Mouse (Mus musculus) midbrain, embryonic 14.5 days (tissue): ENCODE data around the gene Wwp2. TPM values are rescaled to one million over a fixed set of nuclear protein-coding genes. Genes with fewer than 3 reads are reported as not detected.

ENCODE experiments used
- ATAC-seq: fragments of 200-750 bp; cut with Nextera tagmentation; 2 replicates; pipeline ENCODE4 v1.8.0; 2017; ENCODE audit warnings: moderate number of reproducible peaks, moderate library complexity; ENCODE audit not compliant: low FRiP score, low TSS enrichment
- DNase-seq: peaks from one replicate; pipeline ENCODE4 v3.0.0-alpha.2; 2015
- H3K27ac ChIP-seq: fragments of 300-500 bp; sonication (generic); replicated peaks from 2 replicates; pipeline ENCODE4 v1.5.1; 2014; ENCODE audit warnings: mild to moderate bottlenecking, low read depth, low read length, moderate library complexity
- H3K27me3 ChIP-seq: fragments of 300-500 bp; sonication (generic); 2 replicates; pipeline ENCODE4 v1.6.1; 2014; ENCODE audit warnings: low read length, control low read depth, mixed read lengths; ENCODE audit not compliant: control insufficient read depth, insufficient read depth
- H3K36me3 ChIP-seq: fragments of 300-500 bp; sonication (generic); 2 replicates; pipeline ENCODE4 v1.6.1; 2014; ENCODE audit warnings: low read length, control low read depth; ENCODE audit not compliant: control insufficient read depth, insufficient read depth
- H3K4me1 ChIP-seq: fragments of 300-500 bp; sonication (generic); 2 replicates; pipeline ENCODE4 v1.6.1; 2014; ENCODE audit warnings: mild to moderate bottlenecking, antibody characterized with exemption, low read length, control low read depth; ENCODE audit not compliant: control insufficient read depth, insufficient read depth
- H3K4me2 ChIP-seq: fragments of 300-500 bp; sonication (generic); 2 replicates; pipeline ENCODE4 v1.6.1; 2014; ENCODE audit warnings: mild to moderate bottlenecking, low read length, moderate library complexity
- H3K4me3 ChIP-seq: fragments of 300-500 bp; sonication (generic); replicated peaks from 2 replicates; pipeline ENCODE4 v1.5.1; 2014; ENCODE audit warnings: low read depth, low read length
- H3K9ac ChIP-seq: fragments of 300-500 bp; sonication (generic); replicated peaks from 2 replicates; pipeline ENCODE4 v1.6.1; 2014; ENCODE audit warnings: mild to moderate bottlenecking, low read length, moderate library complexity
- H3K9me3 ChIP-seq: fragments of 300-500 bp; sonication (generic); 2 replicates; pipeline ENCODE4 v1.6.1; 2016; ENCODE audit warnings: low read length, control low read depth, mixed read lengths; ENCODE audit not compliant: control insufficient read depth
- WGBS: fragments of 180-500 bp; shearing (Covaris S2); extraction: QIAGEN DNeasy Blood & Tissue Kit; methylation state at CpG from one replicate; pipeline ENCODE4 v1.1.7; 2014; 5-methylcytosine and 5-hydroxymethylcytosine counted together
- polyA plus RNA-seq: library from polyadenylated mRNA; unstranded; fragments of >200 nt; fragmentation: Nextera tagmentation; extraction: Ambion mirVana; gene quantifications from 2 replicates; pipeline ENCODE4 v1.2.1, GENCODE M21; 2014

The Wwp2 gene
- polyA plus RNA-seq, 1 experiment from 2014 or later = 50.5 TPM

DNA sequence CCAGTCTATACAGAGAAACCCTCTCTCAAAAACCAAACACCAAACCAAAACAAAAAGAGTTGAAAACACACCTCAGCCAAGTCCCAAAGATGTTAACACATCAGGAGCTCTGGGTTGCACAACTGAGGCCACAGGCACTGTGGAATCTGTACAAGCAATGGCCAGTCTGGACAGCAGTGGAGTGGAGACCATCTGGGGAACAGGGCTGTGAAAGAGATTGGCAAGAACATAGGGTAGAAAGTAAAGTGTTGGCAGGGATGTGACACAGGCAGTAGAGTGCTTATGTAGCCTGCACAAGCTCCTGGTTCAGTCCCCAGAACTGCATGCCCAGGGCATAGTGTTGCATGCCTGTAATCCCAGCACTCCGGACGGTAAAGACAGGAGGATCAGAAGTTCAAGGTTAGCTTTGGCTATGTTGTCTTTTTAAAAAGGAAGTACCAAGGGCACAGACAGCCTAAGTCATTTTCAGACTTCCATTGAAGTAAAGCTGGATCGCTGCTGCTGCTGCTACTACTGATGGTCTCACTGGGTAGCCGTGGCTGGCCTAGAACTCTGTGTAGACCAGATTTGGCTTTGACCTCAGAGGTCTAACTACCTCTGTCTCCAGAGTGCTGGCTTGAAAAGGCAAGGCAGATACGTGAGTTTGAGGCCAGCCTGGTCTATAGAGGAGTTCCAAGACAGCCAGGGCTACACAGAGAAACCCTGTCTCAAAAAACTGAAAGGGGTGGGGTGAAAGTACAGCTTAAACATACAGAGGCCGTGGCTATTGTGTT is 79.0 kb downstream of the Wwp2 start:
- 93% methylated on average over 6 of the region's 6 CpGs for WGBS
- no peak for ATAC-seq
- Histone ChIP-seq H3K27me3 (no peaks in the 10 kb centered on the region), H3K4me2 (no peak overlapping the region), H3K27ac (no peak overlapping the region), H3K4me1 (no peaks in the 10 kb centered on the region), H3K9ac (no peak overlapping the region), H3K36me3 (peaks cover 13% of the 10 kb centered on the region), H3K9me3 (no peaks in the 10 kb centered on the region), H3K4me3 (no peak overlapping the region)
- no peak for DNase-seq

DNA sequence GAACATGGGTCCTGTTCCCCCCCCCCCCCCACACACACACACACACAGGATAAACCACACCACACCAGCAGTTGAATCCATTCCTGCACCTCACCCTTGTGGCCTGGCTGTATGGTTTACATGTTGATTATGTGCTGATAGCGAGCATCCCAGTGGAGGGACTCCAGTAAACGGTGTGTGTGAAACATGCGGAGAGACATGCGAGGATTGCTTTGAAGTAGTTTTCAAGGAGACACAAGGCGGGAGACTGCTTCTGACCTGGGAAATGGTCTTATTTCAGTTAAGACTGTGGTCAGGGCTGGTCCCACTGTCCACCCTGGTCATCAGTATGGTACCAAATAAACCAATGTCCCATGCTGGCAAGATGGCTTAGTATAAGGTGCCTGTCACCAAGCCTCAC is 82.6 kb downstream of the Wwp2 start:
- Histone ChIP-seq H3K4me3 (no peak overlapping the region), H3K9me3 (no peaks in the 10 kb centered on the region), H3K27me3 (no peaks in the 10 kb centered on the region), H3K4me2 (no peak overlapping the region), H3K9ac (no peak overlapping the region), H3K4me1 (no peaks in the 10 kb centered on the region), H3K27ac (no peak overlapping the region), H3K36me3 (peaks cover 13% of the 10 kb centered on the region)
- 90% methylated on average over 5 of the region's 5 CpGs for WGBS
- ATAC-seq = no peak
- no peak for DNase-seq

DNA sequence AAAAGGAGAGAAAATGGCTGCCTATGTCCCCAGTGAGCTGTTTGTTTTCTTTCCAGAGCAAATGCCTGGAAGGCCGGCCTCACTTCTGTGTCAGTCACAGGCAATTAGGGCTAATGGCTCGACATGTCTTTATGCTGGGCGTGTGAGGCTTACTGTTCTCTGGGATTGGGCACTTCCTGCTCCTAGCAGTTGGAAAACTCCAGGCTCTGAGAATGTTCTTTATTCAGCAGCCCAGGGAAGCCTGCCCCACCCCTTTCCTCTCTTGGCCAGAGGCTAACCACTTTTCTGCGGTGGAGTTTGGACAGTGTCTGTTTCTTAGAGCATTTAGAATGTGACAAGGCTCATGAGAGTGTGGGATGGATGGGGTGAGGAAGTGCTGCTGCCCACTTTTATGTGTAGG is 83.7 kb downstream of the Wwp2 start:
- Histone ChIP-seq H3K36me3 (peaks cover 13% of the 10 kb centered on the region), H3K27ac (no peak overlapping the region), H3K27me3 (no peaks in the 10 kb centered on the region), H3K9ac (no peak overlapping the region), H3K4me2 (no peak overlapping the region), H3K4me3 (no peak overlapping the region), H3K4me1 (no peaks in the 10 kb centered on the region), H3K9me3 (no peaks in the 10 kb centered on the region)
- 48% methylated on average over 4 of the region's 4 CpGs for WGBS
- ATAC-seq (no peak), DNase-seq (peak; percentile 52)

DNA sequence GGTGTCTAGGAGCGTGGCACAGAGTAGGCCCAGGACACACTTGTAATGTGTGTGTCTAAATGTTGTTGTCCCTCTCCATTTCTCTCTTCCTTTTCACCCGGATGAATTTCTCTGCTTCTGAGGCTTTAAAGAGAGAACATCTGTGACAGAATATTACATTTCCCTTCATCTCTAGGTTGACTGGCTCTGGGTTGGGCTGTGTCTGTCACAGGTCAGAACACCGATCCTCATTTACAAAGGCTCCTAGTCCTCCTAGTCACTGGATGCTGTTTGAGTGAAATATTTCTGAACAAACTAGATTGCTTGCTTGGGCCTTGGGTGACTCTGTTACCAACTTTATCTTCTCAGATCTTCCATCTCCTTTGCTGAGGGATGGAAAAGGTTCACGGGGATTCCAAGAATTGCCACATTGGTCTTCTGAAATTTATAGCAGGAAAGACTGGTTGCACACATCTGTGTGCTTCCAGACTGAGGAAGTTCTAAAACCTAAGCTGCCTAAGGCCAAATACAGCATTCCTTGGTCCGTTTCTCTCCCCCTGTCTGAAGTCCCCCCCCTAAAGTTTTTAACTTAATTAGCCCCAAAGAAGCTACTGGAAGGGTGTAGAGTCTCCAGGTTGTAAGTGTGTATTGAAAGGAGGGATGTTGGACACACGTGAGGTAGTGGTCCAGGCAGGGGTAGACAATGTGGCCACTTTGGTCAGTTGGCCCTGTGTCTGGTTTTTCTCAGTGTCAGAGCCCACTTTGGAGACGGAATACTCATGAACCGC is 85.8 kb downstream of the Wwp2 start:
- ATAC-seq (no peak), DNase-seq (no peak)
- H3K9ac ChIP-seq = no peak overlapping the region
- no peaks in the 10 kb centered on the region for H3K9me3 ChIP-seq
- no peak overlapping the region for H3K27ac ChIP-seq
- no peaks in the 10 kb centered on the region for H3K4me1 ChIP-seq
- no peaks in the 10 kb centered on the region for H3K27me3 ChIP-seq
- 94% methylated on average over 8 of the region's 8 CpGs for WGBS
- no peak overlapping the region for H3K4me2 ChIP-seq
- no peak overlapping the region for H3K4me3 ChIP-seq
- peaks cover 11% of the 10 kb centered on the region for H3K36me3 ChIP-seq

DNA sequence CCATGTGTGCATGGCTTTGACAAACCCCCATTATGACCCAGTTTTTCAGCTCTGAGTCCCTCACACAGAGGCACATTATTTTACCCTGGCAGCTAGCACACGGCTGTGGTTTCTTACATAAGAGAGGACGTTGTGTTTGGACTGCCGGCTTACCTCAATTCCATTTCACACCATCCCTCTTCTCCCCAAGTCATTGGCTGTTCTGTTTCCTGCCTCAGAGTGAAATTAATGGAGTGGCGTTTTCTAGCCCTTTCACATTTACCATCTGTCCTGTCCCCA is 86.3 kb downstream of the Wwp2 start:
- Histone ChIP-seq H3K27ac (no peak overlapping the region), H3K9ac (no peak overlapping the region), H3K27me3 (no peaks in the 10 kb centered on the region), H3K4me2 (no peak overlapping the region), H3K36me3 (peaks cover 11% of the 10 kb centered on the region), H3K9me3 (no peaks in the 10 kb centered on the region), H3K4me1 (no peaks in the 10 kb centered on the region), H3K4me3 (no peak overlapping the region)
- no peak for DNase-seq
- WGBS = 85% methylated on average over 4 of the region's 4 CpGs
- ATAC-seq = no peak

DNA sequence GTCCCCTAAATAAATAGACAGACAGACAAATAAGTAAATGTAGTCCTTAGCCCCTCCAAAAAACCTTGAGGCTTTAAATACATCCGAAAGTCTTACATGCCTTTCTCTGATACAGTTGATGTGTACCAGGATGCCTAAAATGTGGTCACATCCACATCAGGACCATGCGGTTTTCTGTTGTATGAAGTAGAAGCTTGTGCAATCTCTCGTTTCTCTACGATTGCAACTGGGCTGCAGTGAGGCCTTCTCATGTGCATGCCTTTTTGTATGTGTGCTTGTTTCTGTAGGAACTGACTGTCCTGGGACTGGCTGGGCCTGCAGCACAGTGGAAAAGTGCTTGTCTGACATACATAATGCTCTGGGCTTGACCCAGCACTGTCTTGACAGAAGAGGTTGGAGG is 88.4 kb downstream of the Wwp2 start:
- H3K4me3 ChIP-seq = no peak overlapping the region
- no peak overlapping the region for H3K4me2 ChIP-seq
- ATAC-seq = no peak
- DNase-seq = no peak
- H3K9me3 ChIP-seq = no peaks in the 10 kb centered on the region
- no peaks in the 10 kb centered on the region for H3K4me1 ChIP-seq
- H3K36me3 ChIP-seq = no peaks in the 10 kb centered on the region
- no peaks in the 10 kb centered on the region for H3K27me3 ChIP-seq
- WGBS = 91% methylated on average over 4 of the region's 4 CpGs
- H3K9ac ChIP-seq = no peak overlapping the region
- H3K27ac ChIP-seq = no peak overlapping the region

DNA sequence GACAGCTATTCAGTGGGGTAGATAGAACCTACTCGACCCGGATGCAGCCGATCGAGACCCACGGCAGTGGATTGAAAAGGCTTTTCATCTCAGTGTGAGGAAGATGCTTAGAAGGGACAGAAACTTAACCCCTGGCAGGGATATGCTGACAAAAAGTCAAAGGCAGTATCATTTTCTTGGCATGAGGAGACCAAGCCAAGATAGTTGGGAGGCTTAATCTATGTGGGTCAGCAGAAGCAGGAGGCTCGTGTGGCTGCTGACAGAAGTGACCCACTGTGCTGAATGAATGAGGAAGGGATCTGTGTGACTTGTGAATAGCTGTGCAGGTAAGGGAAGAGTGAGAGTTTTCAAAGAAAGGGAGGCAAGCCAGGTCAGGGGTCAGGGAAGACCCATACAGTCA is 92.6 kb downstream of the Wwp2 start:
- no peak overlapping the region for H3K4me3 ChIP-seq
- H3K9ac ChIP-seq = no peak overlapping the region
- H3K27me3 ChIP-seq = no peaks in the 10 kb centered on the region
- H3K4me2 ChIP-seq = no peak overlapping the region
- ATAC-seq (no peak), DNase-seq (no peak)
- H3K36me3 ChIP-seq = 0 out of 2 replicates have a peak, but pooled peaks cover 3% of the 10 kb centered on the region
- H3K9me3 ChIP-seq = no peaks in the 10 kb centered on the region
- WGBS = 50% methylated on average over 6 of the region's 6 CpGs
- H3K27ac ChIP-seq = no peak overlapping the region
- no peaks in the 10 kb centered on the region for H3K4me1 ChIP-seq

DNA sequence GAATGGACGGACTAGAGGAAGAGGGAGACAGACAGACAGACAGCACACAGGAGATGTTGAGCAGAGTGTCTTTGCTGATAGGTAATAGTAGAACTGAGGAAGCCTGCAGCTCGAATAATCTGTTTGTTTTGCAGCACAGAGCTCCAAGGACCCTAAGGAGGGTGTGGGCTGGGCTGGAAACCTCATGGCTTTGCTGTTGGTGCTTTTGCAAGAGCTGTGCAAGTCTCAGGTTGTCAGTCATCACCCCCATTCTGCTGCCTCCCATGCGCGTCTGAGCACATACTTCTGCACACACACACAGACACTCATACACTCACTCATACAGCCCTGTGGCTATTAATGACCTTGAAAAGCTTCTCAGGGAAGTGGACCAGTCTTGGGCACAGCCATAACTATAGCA is 101.3 kb downstream of the Wwp2 start:
- 89% methylated on average over 4 of the region's 4 CpGs for WGBS
- Histone ChIP-seq H3K4me2 (no peak overlapping the region), H3K36me3 (peaks cover 27% of the 10 kb centered on the region), H3K27ac (no peak overlapping the region), H3K4me1 (no peaks in the 10 kb centered on the region), H3K4me3 (no peak overlapping the region), H3K9ac (no peak overlapping the region), H3K9me3 (no peaks in the 10 kb centered on the region), H3K27me3 (no peaks in the 10 kb centered on the region)
- ATAC-seq (no peak), DNase-seq (no peak)

DNA sequence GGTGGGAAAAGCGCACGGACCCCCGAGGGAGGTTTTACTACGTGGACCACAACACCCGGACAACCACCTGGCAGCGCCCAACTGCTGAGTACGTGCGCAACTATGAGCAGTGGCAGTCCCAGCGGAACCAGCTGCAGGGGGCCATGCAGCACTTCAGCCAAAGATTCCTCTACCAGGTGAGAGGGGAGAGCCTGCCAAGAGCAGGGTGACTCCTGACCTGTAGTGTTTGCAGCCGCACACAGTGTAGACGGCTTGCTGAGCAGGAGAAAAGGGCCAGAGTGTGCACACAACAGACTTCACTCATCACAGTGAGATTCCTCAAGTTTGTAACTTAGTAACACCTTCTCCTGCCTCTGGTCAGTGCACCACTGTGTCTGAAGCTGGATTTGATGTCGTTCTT is 104.5 kb downstream of the Wwp2 start:
- H3K4me1 ChIP-seq = no peaks in the 10 kb centered on the region
- ATAC-seq = no peak

More for the DNA sequence above, 104.5 kb downstream of the Wwp2 start:
- no peak overlapping the region for H3K9ac ChIP-seq
- no peak overlapping the region for H3K4me2 ChIP-seq
- 87% methylated on average over 12 of the region's 12 CpGs for WGBS
- DNase-seq = no peak
- H3K27ac ChIP-seq = no peak overlapping the region
- peaks cover 22% of the 10 kb centered on the region for H3K36me3 ChIP-seq
- H3K9me3 ChIP-seq = no peaks in the 10 kb centered on the region
- no peak overlapping the region for H3K4me3 ChIP-seq
- no peaks in the 10 kb centered on the region for H3K27me3 ChIP-seq
